Mouse (Mus musculus) heart, embryonic 15.5 days (tissue): Measurements from ENCODE around the gene Shcbp1. TPM values are rescaled to one million over a fixed set of nuclear protein-coding genes. Genes with fewer than 3 reads are reported as not detected.

Experiments used
- polyA plus RNA-seq: library from polyadenylated mRNA; unstranded; fragments of >200 nt; fragmentation: Nextera tagmentation; extraction: Ambion mirVana; gene quantifications from 2 replicates; pipeline ENCODE4 v1.2.1, GENCODE M21; 2015

Shcbp1 gene
- polyA plus RNA-seq, 1 experiment from 2014 or later, result 42.3 TPM

Other genes with a start within 250 kb of the Shcbp1 start
- gene Zfp958, start 166.4 kb downstream of the Shcbp1 start, polyA plus RNA-seq, result 8.3 and 8.5 TPM in 2 replicates